Mouse (Mus musculus) cerebellum, adult 2 months (tissue): ENCODE data around the gene Vmn1r220. TPM values are rescaled to one million over a fixed set of nuclear protein-coding genes. Genes with fewer than 3 reads are reported as not detected.
"Not testable (repeated sequence)": the region's sequence is repeated elsewhere in the genome, so short reads cannot be mapped to it uniquely, and the experiment has no call there.

Experiments
- DNase-seq, 2 experiments: peaks; one replicate each; pipeline ENCODE4 v3.0.0; 2021
- H3K27ac ChIP-seq: fragments of 200-500 bp; 2 replicates; pipeline ENCODE4 v1.5.1; 2012; ENCODE audit warnings: low read length, control low read depth, inconsistent platforms; ENCODE audit not compliant: insufficient read depth
- H3K27me3 ChIP-seq: fragments of 200-500 bp; 2 replicates; pipeline ENCODE4 v1.6.1; 2012; ENCODE audit warnings: inconsistent platforms, mild to moderate bottlenecking, low read length, moderate library complexity; ENCODE audit not compliant: control insufficient read depth, insufficient read depth
- H3K4me1 ChIP-seq: fragments of 200-500 bp; 2 replicates; pipeline ENCODE4 v1.6.1; 2011; ENCODE audit warnings: low read length; ENCODE audit not compliant: control insufficient read depth, insufficient read depth
- H3K4me3 ChIP-seq: fragments of 200-500 bp; replicated peaks from 2 replicates; pipeline ENCODE3; 2011; ENCODE audit warnings: mild to moderate bottlenecking, low read depth, low read length, control low read depth; ENCODE audit not compliant: insufficient read depth
- CTCF ChIP-seq: fragments of 200-500 bp; IDR thresholded peaks from 2 replicates; pipeline ENCODE4 v1.5.1; 2011; ENCODE audit warnings: low read depth, mild to moderate bottlenecking, control low read depth, low read length, moderate library complexity, borderline replicate concordance; ENCODE audit not compliant: insufficient read depth
- POLR2A ChIP-seq: fragments of 200-500 bp; IDR thresholded peaks from 2 replicates; pipeline ENCODE4 v1.6.1; 2011; ENCODE audit warnings: low read length, control low read depth, borderline replicate concordance; ENCODE audit not compliant: insufficient read depth
- WGBS: fragments of 180-500 bp; shearing (Covaris S2); methylation state at CpG from one replicate; pipeline ENCODE4 v1.1.7; 2018; 5-methylcytosine and 5-hydroxymethylcytosine counted together
- polyA plus RNA-seq: library from polyadenylated mRNA; depleted of rRNA; stranded (reverse); fragments of >200 nt; gene quantifications from 2 replicates; pipeline ENCODE4 v1.2.3, GENCODE M21; 2012; rRNA removed

Gene Vmn1r220
- not detected in 2 replicates for polyA plus RNA-seq

DNA sequence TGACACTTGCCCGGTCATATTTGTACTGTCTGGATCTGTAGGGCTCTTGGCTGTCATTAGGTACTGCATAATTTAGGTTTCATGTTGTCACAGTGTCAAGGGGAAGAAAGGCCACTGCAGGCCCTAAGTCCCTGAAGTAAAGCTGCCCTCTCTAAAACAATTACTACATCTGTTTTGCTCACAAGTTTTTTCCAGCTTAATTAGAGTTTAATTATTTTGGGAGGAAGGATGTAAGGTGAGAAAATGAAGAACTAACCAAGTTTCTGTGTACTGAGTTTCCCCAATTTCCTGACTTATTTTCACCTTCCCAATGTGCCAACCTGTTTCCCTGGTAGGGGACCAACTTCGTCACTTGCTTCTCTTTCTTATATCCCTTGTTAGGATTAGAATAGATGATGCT lies at the start of gene Vmn1r220:
Gene Vmn1r220, minus strand, starts transcription at position 101 of the 400 bp plus-strand sequence.
- no peak for DNase-seq
- TF ChIP-seq POLR2A (no peak), CTCF (no peak)
- H3K27ac ChIP-seq = no peak within 1 kb of the TSS
- no peaks in the 10 kb centered on the region for H3K4me1 ChIP-seq
- no peak within 1 kb of the TSS for H3K4me3 ChIP-seq
- H3K27me3 ChIP-seq = no peaks in the 10 kb centered on the region
- WGBS = 84% methylated on average over 2 of the region's 2 CpGs

DNA sequence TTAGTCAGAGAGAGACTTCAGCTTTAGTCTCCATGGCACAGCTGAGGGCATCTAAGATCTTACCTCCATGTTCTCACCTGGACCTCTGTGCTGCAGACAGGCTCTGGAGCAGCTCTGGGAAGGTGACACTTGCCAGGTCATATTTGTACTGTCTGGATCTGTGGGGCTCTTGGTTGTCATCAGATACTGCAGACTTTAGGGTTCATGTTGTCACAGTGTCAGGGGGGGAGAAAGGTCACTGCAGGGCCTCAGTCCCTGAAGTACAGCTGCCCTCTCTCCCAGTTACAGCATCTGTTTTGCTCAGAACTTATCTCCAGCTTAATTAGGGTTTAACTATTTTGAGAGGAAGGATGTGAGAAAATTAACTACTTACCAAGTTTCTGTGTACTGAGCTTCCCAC lies 48.1 kb upstream of the Vmn1r220 start, which contains the start of gene Vmn1r222:
Gene Vmn1r222, minus strand, starts transcription at position 101 of the 400 bp plus-strand sequence.
- DNase-seq, H3K27ac ChIP-seq, H3K27me3 ChIP-seq, H3K4me3 ChIP-seq, H3K4me1 ChIP-seq: not testable (repeated sequence)

DNA sequence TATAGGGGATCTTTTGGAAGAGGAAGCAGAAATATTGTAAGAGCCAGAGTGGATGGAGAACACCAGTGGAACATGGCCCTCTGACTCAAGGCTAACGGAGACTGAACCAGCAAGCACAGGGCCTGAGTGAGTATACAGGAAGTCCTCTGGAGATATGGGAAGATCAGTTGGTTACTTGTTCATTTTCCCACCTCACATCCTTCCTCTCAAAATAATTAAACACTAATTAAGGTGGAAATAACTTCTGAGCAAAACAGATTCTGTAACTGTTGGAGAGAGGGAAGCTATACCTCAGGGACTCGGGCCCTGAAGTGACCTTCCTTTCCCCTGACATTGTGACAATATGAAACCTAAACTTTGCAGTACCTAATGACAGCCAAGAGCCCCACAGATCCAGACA lies 26.1 kb upstream of the Vmn1r220 start, which contains the start of gene Vmn1r221:
Gene Vmn1r221, plus strand, starts transcription at position 301 of the 400 bp plus-strand sequence.
- 95% methylated on average over 2 of the region's 2 CpGs for WGBS
- DNase-seq, H3K4me3 ChIP-seq: not testable (repeated sequence)

DNA sequence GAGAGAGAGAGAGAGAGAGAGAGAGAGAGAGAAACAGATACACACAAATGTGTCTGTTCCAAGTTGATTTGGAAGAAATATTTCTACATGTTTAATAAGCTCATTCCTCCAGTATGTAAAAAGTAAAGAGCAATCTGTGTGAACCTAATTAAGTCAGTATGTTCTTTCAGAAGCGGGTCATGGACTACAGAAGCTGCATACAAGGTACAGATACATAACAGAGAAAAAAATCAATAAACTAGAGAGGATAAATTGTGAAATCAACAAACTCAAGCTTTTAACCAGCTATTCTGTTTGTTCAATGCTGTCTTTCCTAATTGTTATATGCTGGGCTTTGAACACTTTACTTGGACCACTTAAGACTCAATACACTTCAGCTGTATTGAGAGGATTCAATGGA lies 16.1 kb upstream of the Vmn1r220 start:
- H3K4me3 ChIP-seq, H3K27me3 ChIP-seq, H3K27ac ChIP-seq, DNase-seq, H3K4me1 ChIP-seq: not testable (repeated sequence)
- WGBS = 82% methylated on average over 1 of the region's 1 CpGs

More for the DNA sequence above, 26.1 kb upstream of the Vmn1r220 start, which contains the start of gene Vmn1r221:
- not testable (repeated sequence) for H3K27me3 ChIP-seq, H3K4me1 ChIP-seq, H3K27ac ChIP-seq

DNA sequence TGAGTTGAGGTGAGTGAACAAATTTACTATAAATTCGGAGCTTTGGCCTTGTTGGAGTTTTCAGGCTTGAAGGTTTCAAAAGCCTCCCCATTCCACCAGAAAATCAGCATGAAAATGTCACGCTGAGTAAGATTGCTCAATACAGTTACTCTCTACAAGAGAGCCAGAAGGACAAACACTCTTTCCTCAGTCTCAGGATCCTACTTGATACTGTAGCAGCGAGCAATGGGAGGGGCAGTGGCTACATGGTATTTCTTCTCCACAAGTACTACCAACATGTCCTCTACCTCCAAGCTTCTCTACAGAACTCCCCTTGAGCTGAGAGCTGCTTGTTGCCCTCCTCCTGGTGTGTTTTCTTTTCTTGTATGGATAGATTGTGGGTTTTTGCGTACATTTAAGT lies 21.3 kb downstream of the Vmn1r220 start:
- not testable (repeated sequence) for H3K27me3 ChIP-seq, DNase-seq, H3K4me1 ChIP-seq, H3K4me3 ChIP-seq, H3K27ac ChIP-seq
- WGBS = 77% methylated on average over 4 of the region's 4 CpGs

DNA sequence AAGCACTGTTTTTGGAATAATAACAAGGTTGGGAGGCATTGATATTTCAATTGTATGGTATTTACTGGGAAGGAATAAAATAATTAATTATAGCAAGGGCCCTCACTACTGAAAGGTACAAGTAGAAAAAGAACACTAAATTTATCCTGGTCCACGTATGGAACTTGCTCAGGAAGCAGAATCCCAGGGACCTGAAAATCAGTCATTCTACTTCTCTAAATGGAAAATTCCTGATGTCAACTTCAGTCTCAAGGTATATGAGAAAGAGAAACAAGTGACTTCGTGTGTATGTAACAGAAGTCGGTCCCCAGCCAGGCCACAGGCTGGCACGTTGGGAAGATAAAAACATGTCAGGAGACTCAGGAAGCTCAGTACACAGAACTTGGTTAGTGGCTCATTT lies 28.8 kb downstream of the Vmn1r220 start, which contains the start of gene Vmn1r219:
Gene Vmn1r219, plus strand, starts transcription at position 301 of the 400 bp plus-strand sequence.
- Histone ChIP-seq H3K4me3 (no peak within 1 kb of the TSS), H3K27me3 (no peaks in the 10 kb centered on the region), H3K4me1 (no peaks in the 10 kb centered on the region), H3K27ac (no peak within 1 kb of the TSS)
- DNase-seq = no peak
- no peak for TF ChIP-seq CTCF
- no peak for TF ChIP-seq POLR2A
- WGBS = 79% methylated on average over 4 of the region's 4 CpGs

DNA sequence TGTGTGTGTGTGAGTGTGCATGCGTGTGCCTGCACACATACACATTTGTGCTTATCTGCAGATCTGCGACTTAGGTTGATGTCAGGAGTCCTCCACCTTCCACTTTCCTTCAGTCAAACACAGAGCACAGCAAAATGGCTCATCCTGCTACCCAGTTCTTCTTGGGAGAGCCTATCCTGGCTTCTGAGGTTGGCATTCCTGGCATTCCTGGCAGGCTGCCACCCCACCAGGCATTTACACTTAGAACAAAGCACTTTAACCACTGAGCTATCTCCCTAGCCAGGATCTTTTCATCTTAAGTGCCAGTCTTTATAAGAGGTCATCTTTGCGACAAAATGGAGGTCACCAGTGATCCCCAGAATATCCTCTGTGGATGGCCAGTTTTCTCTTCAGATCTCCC lies 29.9 kb downstream of the Vmn1r220 start:
- Histone ChIP-seq H3K4me1 (no peaks in the 10 kb centered on the region), H3K27ac (no peak overlapping the region), H3K4me3 (no peak overlapping the region), H3K27me3 (no peaks in the 10 kb centered on the region)
- TF ChIP-seq CTCF = no peak
- TF ChIP-seq POLR2A = no peak
- WGBS = 58% methylated on average over 3 of the region's 3 CpGs
- DNase-seq = no peak

DNA sequence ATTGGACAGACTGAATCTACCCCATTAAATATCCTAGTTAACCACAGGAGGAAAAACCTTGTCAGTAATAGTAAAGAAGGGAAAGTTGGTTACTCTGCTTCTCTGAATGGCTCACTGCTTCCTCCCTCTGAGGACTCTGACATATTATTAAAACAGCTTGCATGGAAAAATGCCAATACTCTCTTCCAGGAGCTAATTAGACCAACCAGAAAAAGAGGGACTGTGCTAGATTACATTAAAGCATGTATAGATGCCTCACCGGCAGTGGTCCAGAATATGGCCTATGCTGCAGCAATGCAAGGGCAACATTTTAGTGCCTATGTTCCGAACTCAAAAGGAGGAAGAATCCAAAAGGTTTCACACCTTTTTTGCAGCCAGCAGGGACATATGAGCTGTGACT lies 48.9 kb downstream of the Vmn1r220 start:
- Histone ChIP-seq H3K4me1 (no peaks in the 10 kb centered on the region), H3K27ac (no peak overlapping the region), H3K4me3 (no peak overlapping the region), H3K27me3 (no peaks in the 10 kb centered on the region)
- no peak for TF ChIP-seq CTCF
- TF ChIP-seq POLR2A = no peak
- peak in 1 of 2 experiments; percentile 3 for DNase-seq
- 20% methylated on average over 2 of the region's 2 CpGs for WGBS

DNA sequence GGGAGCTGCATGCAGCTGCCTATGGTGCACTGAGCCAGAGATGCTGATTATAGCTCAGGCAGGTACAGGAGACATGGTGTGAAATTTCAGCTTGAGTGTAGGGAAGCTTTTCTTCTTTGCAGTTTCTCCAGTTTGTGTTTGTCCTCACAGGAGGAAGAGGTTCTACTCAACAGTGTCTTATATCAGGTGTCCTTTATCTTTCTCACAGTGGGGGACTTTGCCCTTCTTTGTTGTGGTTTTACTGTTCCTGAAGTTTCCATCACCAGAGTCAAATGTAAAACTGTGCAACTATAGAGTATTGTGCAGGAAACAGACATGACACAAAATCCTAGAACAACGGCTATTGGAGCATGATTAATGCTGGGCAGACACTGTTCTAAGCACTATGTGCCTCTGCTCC lies 54.3 kb downstream of the Vmn1r220 start:
- no peaks in the 10 kb centered on the region for H3K4me1 ChIP-seq
- no peak overlapping the region for H3K27ac ChIP-seq
- TF ChIP-seq CTCF (no peak), POLR2A (no peak)
- no peaks in the 10 kb centered on the region for H3K27me3 ChIP-seq
- H3K4me3 ChIP-seq = no peak overlapping the region
- 50% methylated on average over 1 of the region's 1 CpGs for WGBS
- DNase-seq = no peak
